Mouse (Mus musculus) kidney, postnatal 0 days (tissue): ENCODE data around the gene Parp9. TPM values are rescaled to one million over a fixed set of nuclear protein-coding genes. Genes with fewer than 3 reads are reported as not detected.

Source experiments
- ATAC-seq: fragments of 200-750 bp; cut with Nextera tagmentation; replicated peaks from 2 replicates; pipeline ENCODE4 v1.8.0; 2017; ENCODE audit warnings: low read depth, moderate number of reproducible peaks, moderate TSS enrichment, moderate library complexity; ENCODE audit not compliant: low FRiP score
- DNase-seq: peaks from one replicate; pipeline ENCODE4 v3.0.0-alpha.2; 2016; ENCODE audit warnings: low spot score
- H3K27ac ChIP-seq: fragments of 300-500 bp; sonication (generic); 2 replicates; pipeline ENCODE4 v1.5.1; 2014; ENCODE audit warnings: mild to moderate bottlenecking
- H3K27me3 ChIP-seq: fragments of 300-500 bp; sonication (generic); 2 replicates; pipeline ENCODE4 v1.6.1; 2014; ENCODE audit warnings: low read length, mixed read lengths; ENCODE audit not compliant: insufficient read depth
- H3K36me3 ChIP-seq: fragments of 300-500 bp; sonication (generic); 2 replicates; pipeline ENCODE4 v1.6.1; 2014; ENCODE audit warnings: low read length, mixed read lengths; ENCODE audit not compliant: insufficient read depth
- H3K4me1 ChIP-seq: fragments of 300-500 bp; sonication (generic); replicated peaks from 2 replicates; pipeline ENCODE4 v1.6.1; 2014; ENCODE audit warnings: antibody characterized with exemption, low read length, mixed read lengths; ENCODE audit not compliant: insufficient read depth
- H3K4me2 ChIP-seq: fragments of 300-500 bp; sonication (generic); 2 replicates; pipeline ENCODE4 v1.6.1; 2014; ENCODE audit warnings: mild to moderate bottlenecking, low read length, moderate library complexity, mixed read lengths
- H3K4me3 ChIP-seq: fragments of 300-500 bp; sonication (generic); replicated peaks from 2 replicates; pipeline ENCODE4 v1.5.1; 2014; ENCODE audit warnings: low read depth, low read length
- H3K9ac ChIP-seq: fragments of 300-500 bp; sonication (generic); 2 replicates; pipeline ENCODE4 v1.6.1; 2014; ENCODE audit warnings: low read depth, low read length
- H3K9me3 ChIP-seq: fragments of 300-500 bp; sonication (generic); replicated peaks from 2 replicates; pipeline ENCODE4 v1.6.1; 2016; ENCODE audit warnings: low read length, inconsistent platforms, mixed read lengths
- CTCF ChIP-seq: IDR thresholded peaks from 2 replicates; pipeline ENCODE4 v1.5.1; 2016; ENCODE audit warnings: antibody characterized with exemption, low read depth, mild to moderate bottlenecking, moderate library complexity
- WGBS: fragments of 180-500 bp; shearing (Covaris S2); extraction: QIAGEN DNeasy Blood & Tissue Kit; methylation state at CpG from one replicate; pipeline ENCODE4 v1.1.7; 2014; 5-methylcytosine and 5-hydroxymethylcytosine counted together
- polyA plus RNA-seq: library from polyadenylated mRNA; unstranded; fragments of >200 nt; fragmentation: Nextera tagmentation; extraction: Ambion mirVana; gene quantifications from 2 replicates; pipeline ENCODE4 v1.2.1, GENCODE M21; 2015

The Parp9 gene
- polyA plus RNA-seq, 1 experiment from 2014 or later, result 11.3 TPM

DNA sequence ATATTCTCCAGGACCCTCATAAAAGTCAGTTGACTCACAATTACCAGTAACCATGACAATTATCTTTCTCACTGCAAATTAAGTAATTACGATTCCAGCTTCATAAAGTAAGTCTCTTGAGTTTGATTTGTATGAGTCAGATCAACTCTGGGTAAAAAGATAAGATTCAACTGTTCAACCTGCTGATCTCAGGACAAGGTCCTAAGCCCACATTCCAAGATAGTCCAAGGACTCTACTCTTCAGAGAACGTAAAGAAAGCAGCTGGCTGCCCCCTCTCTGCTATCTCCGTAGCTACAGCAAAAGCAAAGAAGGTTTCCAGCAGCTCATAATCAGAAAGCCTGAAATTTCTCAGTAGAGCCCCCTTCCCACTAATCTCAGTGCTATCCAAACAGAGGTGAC, 26.8 kb upstream of the Parp9 start:
- ATAC-seq (no peak), DNase-seq (no peak)
- 56% methylated on average over 3 of the region's 3 CpGs for WGBS
- no peak overlapping the region for H3K9ac ChIP-seq
- H3K27ac ChIP-seq, result no peak overlapping the region
- no peak overlapping the region for H3K4me3 ChIP-seq
- H3K36me3 ChIP-seq, result no peaks in the 10 kb centered on the region
- no peak overlapping the region for H3K4me2 ChIP-seq
- no peaks in the 10 kb centered on the region for H3K9me3 ChIP-seq
- TF ChIP-seq CTCF, result no peak
- H3K4me1 ChIP-seq, result no peaks in the 10 kb centered on the region
- H3K27me3 ChIP-seq, result no peaks in the 10 kb centered on the region

GRCm38 (mm10) chr16:35913526-35913925, 24.7 kb upstream of the Parp9 start:
- H3K27me3 ChIP-seq, result no peaks in the 10 kb centered on the region
- no peak overlapping the region for H3K9ac ChIP-seq
- H3K36me3 ChIP-seq, result no peaks in the 10 kb centered on the region
- peak; percentile 59 for TF ChIP-seq CTCF
- H3K4me1 ChIP-seq, result no peaks in the 10 kb centered on the region
- no peaks in the 10 kb centered on the region for H3K9me3 ChIP-seq
- 74% methylated on average over 1 of the region's 1 CpGs for WGBS
- no peak overlapping the region for H3K27ac ChIP-seq
- ATAC-seq (no peak), DNase-seq (peak; percentile 19)
- H3K4me2 ChIP-seq, result no peak overlapping the region
- no peak overlapping the region for H3K4me3 ChIP-seq

- no peaks in the 10 kb centered on the region for H3K4me1 ChIP-seq
- H3K4me2 ChIP-seq, result no peak overlapping the region
- no peak for DNase-seq
- no peaks in the 10 kb centered on the region for H3K9me3 ChIP-seq
- H3K27ac ChIP-seq, result no peak overlapping the region
- H3K27me3 ChIP-seq, result no peaks in the 10 kb centered on the region
- no peak overlapping the region for H3K4me3 ChIP-seq
- H3K9ac ChIP-seq, result no peak overlapping the region
- 57% methylated on average over 5 of the region's 5 CpGs for WGBS
- no peak for TF ChIP-seq CTCF
- ATAC-seq, result no peak
- H3K36me3 ChIP-seq, result no peaks in the 10 kb centered on the region
These were observed 24.0 kb upstream of the Parp9 start for GRCm38 (mm10) chr16:35914301-35914700.

DNA sequence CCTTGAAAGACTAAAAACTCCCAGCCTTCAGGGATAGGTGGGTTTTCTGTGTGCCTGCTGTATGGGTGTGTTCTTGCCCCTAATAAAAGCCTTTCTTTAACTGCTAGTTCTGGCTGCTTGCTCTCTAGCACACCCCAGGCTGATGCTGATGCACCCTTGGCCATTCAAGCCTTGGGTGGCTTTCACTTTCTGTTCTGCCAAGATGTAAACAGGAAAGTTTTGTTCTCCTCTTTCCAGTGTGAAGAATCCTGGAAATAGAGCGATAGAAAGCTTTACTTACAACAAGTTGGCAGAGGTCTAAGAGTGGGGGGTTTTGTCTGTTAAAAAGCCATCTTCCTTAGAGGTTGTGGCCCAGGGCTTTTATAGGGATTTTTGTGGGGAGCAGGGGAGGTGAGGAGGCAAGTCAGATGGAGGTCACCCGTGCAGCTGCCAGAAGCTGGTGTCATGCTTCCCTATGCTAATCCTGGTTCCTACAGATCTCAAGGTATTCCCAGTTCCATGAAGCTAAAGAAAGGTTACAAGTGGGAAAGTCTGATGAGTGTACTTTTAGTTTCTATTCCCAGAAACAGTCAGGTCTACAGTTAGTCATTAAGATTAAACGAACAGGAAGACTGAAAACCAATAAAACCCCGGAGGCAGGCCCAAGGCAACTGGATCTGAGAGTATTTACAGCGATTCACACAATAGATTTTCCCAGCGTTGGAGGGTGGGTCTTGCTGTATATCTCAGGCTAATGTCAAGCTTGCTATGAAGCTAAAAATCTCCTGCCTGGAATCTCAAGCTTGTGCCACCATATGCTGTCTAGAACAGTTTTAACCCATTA, 19.3 kb upstream of the Parp9 start:
- Histone ChIP-seq H3K9ac (no peak overlapping the region; the same call in 1 of the 2 replicates), H3K9me3 (no peaks in the 10 kb centered on the region), H3K27me3 (no peaks in the 10 kb centered on the region), H3K36me3 (no peaks in the 10 kb centered on the region), H3K4me1 (no peaks in the 10 kb centered on the region), H3K4me2 (no peak overlapping the region), H3K4me3 (no peak overlapping the region), H3K27ac (no peak overlapping the region)
- DNase-seq, result no peak
- no peak for TF ChIP-seq CTCF
- 75% methylated on average over 6 of the region's 6 CpGs for WGBS
- ATAC-seq, result no peak

- TF ChIP-seq CTCF, result no peak
- ATAC-seq, result no peak
- Histone ChIP-seq H3K36me3 (no peaks in the 10 kb centered on the region), H3K4me3 (no peak overlapping the region), H3K9me3 (no peaks in the 10 kb centered on the region), H3K27me3 (no peaks in the 10 kb centered on the region), H3K4me2 (no peak overlapping the region), H3K9ac (no peak overlapping the region), H3K27ac (no peak overlapping the region), H3K4me1 (no peaks in the 10 kb centered on the region)
- 78% methylated on average over 2 of the region's 2 CpGs for WGBS
- no peak for DNase-seq
These were observed 16.5 kb upstream of the Parp9 start for GRCm38 (mm10) chr16:35921676-35922235.

GRCm38 (mm10) chr16:35922301-35922895, 15.9 kb upstream of the Parp9 start:
- 75% methylated on average over 3 of the region's 3 CpGs for WGBS
- TF ChIP-seq CTCF, result no peak

More at GRCm38 (mm10) chr16:35922301-35922895, 15.9 kb upstream of the Parp9 start:
- H3K4me2 ChIP-seq, result no peak overlapping the region
- H3K36me3 ChIP-seq, result no peaks in the 10 kb centered on the region
- H3K27me3 ChIP-seq, result no peaks in the 10 kb centered on the region
- no peaks in the 10 kb centered on the region for H3K9me3 ChIP-seq
- DNase-seq (no peak), ATAC-seq (no peak)
- no peak overlapping the region for H3K4me3 ChIP-seq
- no peaks in the 10 kb centered on the region for H3K4me1 ChIP-seq
- no peak overlapping the region for H3K27ac ChIP-seq
- no peak overlapping the region for H3K9ac ChIP-seq
